Comparison of ENCODE assay signal across 14 mouse cellular contexts in genomic region chr19:18557708-18558107, GRCm38 (mm10).
DNase-seq lines count a peak whose midpoint lies in the region; ATAC-seq and TF ChIP-seq lines count a peak whose summit lies in the region.
"Had no signal": no experiment of that assay in that cellular context is flagged by ENCODE, and none has a peak within 500 bp of the region (broad histone marks: within the 10 kb centered on the region; RNA-seq: fewer than 3 reads in every experiment).

No protein-coding gene starts in this region.

- no peaks in the 10 kb centered on the region for H3K27me3 ChIP-seq in heart, embryonic 10.5 days (ENCODE audit: insufficient read depth, poor library complexity, severe bottlenecking)
- H3K27me3 ChIP-seq in liver, postnatal 0 days (ENCODE audit: insufficient read depth, low read length) = no peaks in the 10 kb centered on the region
- H3K27me3 ChIP-seq in liver, embryonic 11.5 days (replicated peaks; ENCODE audit: control insufficient read depth, insufficient read depth, low read length) = no peaks in the 10 kb centered on the region
- no peaks in the 10 kb centered on the region for H3K27me3 ChIP-seq in E14TG2a.4 (ENCODE audit: insufficient read depth, low read length)
- H3K27me3 ChIP-seq: hindbrain, embryonic 15.5 days; kidney, embryonic 15.5 days had no signal

- no peak for ATAC-seq in liver, postnatal 0 days
- no peak for ATAC-seq in liver, embryonic 11.5 days (replicated peaks; ENCODE audit: low FRiP score)

- no peak for TF ChIP-seq EP300 in liver, postnatal 0 days (IDR thresholded peaks at IDR 0.05; ENCODE audit: low read depth)

- TF ChIP-seq CTCF in liver, postnatal 0 days (IDR thresholded peaks at IDR 0.05; ENCODE audit: low read depth) = peak; percentile 62
- 0 out of 2 replicates have a peak, but pooled peaks have one; percentile 6 for TF ChIP-seq CTCF in E14TG2a.4 (conservative IDR thresholded peaks at IDR 0.05; ENCODE audit: low read length)

- WGBS in heart, embryonic 10.5 days = 72% methylated on average over 1 of the region's 1 CpGs
- WGBS in liver, postnatal 0 days (ENCODE audit: insufficient replicate concordance) = 60% methylated on average over 1 of the region's 1 CpGs
- 80% methylated on average over 1 of the region's 1 CpGs for WGBS in liver, embryonic 11.5 days

- H3K9ac ChIP-seq in liver, postnatal 0 days (replicated peaks) = no peak overlapping the region
- no peak overlapping the region for H3K9ac ChIP-seq in liver, embryonic 11.5 days (ENCODE audit: low read depth, low read length)
- H3K9ac ChIP-seq: hindbrain, embryonic 15.5 days; kidney, embryonic 15.5 days had no signal

- H3K36me3 ChIP-seq in heart, embryonic 10.5 days = no peaks in the 10 kb centered on the region
- no peaks in the 10 kb centered on the region for H3K36me3 ChIP-seq in liver, postnatal 0 days (replicated peaks; ENCODE audit: insufficient read depth, low read length)
- no peaks in the 10 kb centered on the region for H3K36me3 ChIP-seq in liver, embryonic 11.5 days (ENCODE audit: control insufficient read depth, insufficient read depth, low read length)
- H3K36me3 ChIP-seq in E14TG2a.4 (ENCODE audit: insufficient read depth, low read length) = no peaks in the 10 kb centered on the region
- H3K36me3 ChIP-seq: hindbrain, embryonic 15.5 days; kidney, embryonic 15.5 days had no signal

- no peak overlapping the region for H3K4me2 ChIP-seq in liver, postnatal 0 days (ENCODE audit: low read depth, low read length)
- no peak overlapping the region for H3K4me2 ChIP-seq in liver, embryonic 11.5 days
- H3K4me2 ChIP-seq: hindbrain, embryonic 15.5 days; kidney, embryonic 15.5 days had no signal

- no peaks in the 10 kb centered on the region for H3K4me1 ChIP-seq in heart, embryonic 10.5 days
- no peaks in the 10 kb centered on the region for H3K4me1 ChIP-seq in liver, postnatal 0 days (ENCODE audit: insufficient read depth)
- H3K4me1 ChIP-seq in liver, embryonic 11.5 days (replicated peaks; ENCODE audit: control insufficient read depth, insufficient read depth, low read length) = no peaks in the 10 kb centered on the region
- H3K4me1 ChIP-seq in E14TG2a.4 (replicated peaks; ENCODE audit: low read depth, low read length) = no peaks in the 10 kb centered on the region
- H3K4me1 ChIP-seq: hindbrain, embryonic 15.5 days; kidney, embryonic 15.5 days had no signal

- no peak overlapping the region for H3K27ac ChIP-seq in heart, embryonic 10.5 days
- no peak overlapping the region for H3K27ac ChIP-seq in liver, postnatal 0 days (ENCODE audit: low read depth)
- H3K27ac ChIP-seq in liver, embryonic 11.5 days (ENCODE audit: low read depth, low read length) = no peak overlapping the region
- H3K27ac ChIP-seq: hindbrain, embryonic 15.5 days; kidney, embryonic 15.5 days had no signal

- DNase-seq in heart, adult 11 months = peak; percentile 24
- DNase-seq in heart, embryonic 10.5 days (ENCODE audit: low spot score) = no peak
- DNase-seq in liver, postnatal 0 days = no peak
- DNase-seq in liver, embryonic 11.5 days (ENCODE audit: low spot score) = no peak
- peak; percentile 24 for DNase-seq in induced T-regulatory cell, adult 2 months (ENCODE audit: low read depth)
- no peak for DNase-seq in right cerebral cortex, postnatal 4 days
- DNase-seq: adrenal gland, postnatal 10 days; gastrocnemius, postnatal 10 days; lung, postnatal 36 days; right cerebral cortex, postnatal 14 days; thymus, postnatal 14 days had no signal

- H3K4me3 ChIP-seq in heart, embryonic 10.5 days = no peak overlapping the region
- H3K4me3 ChIP-seq in liver, postnatal 0 days (ENCODE audit: low read depth, low read length) = no peak overlapping the region
- H3K4me3 ChIP-seq in liver, embryonic 11.5 days (ENCODE audit: low read depth, low read length) = no peak overlapping the region
- no peak overlapping the region for H3K4me3 ChIP-seq in E14TG2a.4 (replicated peaks; ENCODE audit: low read length)
- H3K4me3 ChIP-seq: hindbrain, embryonic 15.5 days; kidney, embryonic 15.5 days had no signal

- H3K9me3 ChIP-seq in heart, embryonic 10.5 days = no peaks in the 10 kb centered on the region
- no peaks in the 10 kb centered on the region for H3K9me3 ChIP-seq in liver, postnatal 0 days (ENCODE audit: low read length)
- no peaks in the 10 kb centered on the region for H3K9me3 ChIP-seq in liver, embryonic 11.5 days (ENCODE audit: control insufficient read depth, low read length)
- H3K9me3 ChIP-seq in E14TG2a.4 (ENCODE audit: low read length) = no peaks in the 10 kb centered on the region
- H3K9me3 ChIP-seq: hindbrain, embryonic 15.5 days; kidney, embryonic 15.5 days had no signal

Comparison
In these comparisons a context has a peak if more than half of its experiments do, and no peak if none do; other contexts are left out.
1. DNase-seq: peak in heart, adult 11 months (single experiment) and induced T-regulatory cell, adult 2 months (single experiment); none in heart, embryonic 10.5 days (single experiment), liver, postnatal 0 days (single experiment), liver, embryonic 11.5 days (single experiment) and right cerebral cortex, postnatal 4 days (single experiment).